Comparison of ENCODE assay signal across 8 mouse cellular contexts in genomic region chr9:110709640-110710258, GRCm38 (mm10). TPM values are rescaled to one million over a fixed set of nuclear protein-coding genes. Genes with fewer than 3 reads are reported as not detected.
DNase-seq lines count a peak whose midpoint lies in the region; ATAC-seq and TF ChIP-seq lines count a peak whose summit lies in the region.

No protein-coding gene starts in this region.

- H3K9ac ChIP-seq in embryonic facial prominence, embryonic 14.5 days (ENCODE audit: low read depth, low read length), result peak overlapping the region; percentile 46; the same call in 1 of the 2 replicates
- 0 out of 2 replicates have a peak overlapping the region, but pooled peaks have one; percentile 10 for H3K9ac ChIP-seq in limb, embryonic 15.5 days
- H3K9ac ChIP-seq in midbrain, postnatal 0 days (replicated peaks; ENCODE audit: low read length, poor library complexity, severe bottlenecking), result no peak overlapping the region

- no peaks in the 10 kb centered on the region for H3K4me1 ChIP-seq in embryonic facial prominence, embryonic 14.5 days (ENCODE audit: control insufficient read depth, insufficient read depth, low read length)
- peaks cover 13% of the 10 kb centered on the region for H3K4me1 ChIP-seq in limb, embryonic 15.5 days
- H3K4me1 ChIP-seq in midbrain, postnatal 0 days (ENCODE audit: insufficient read depth, low read length), result no peaks in the 10 kb centered on the region

- peaks cover 20% of the 10 kb centered on the region for H3K36me3 ChIP-seq in embryonic facial prominence, embryonic 14.5 days (ENCODE audit: control insufficient read depth, insufficient read depth, low read length)
- peaks cover 22% of the 10 kb centered on the region; the same call in 1 of the 2 replicates for H3K36me3 ChIP-seq in limb, embryonic 15.5 days
- peaks cover 10% of the 10 kb centered on the region; the same call in 1 of the 2 replicates for H3K36me3 ChIP-seq in midbrain, postnatal 0 days (ENCODE audit: insufficient read depth, low read length)

- H3K9me3 ChIP-seq in embryonic facial prominence, embryonic 14.5 days (ENCODE audit: control insufficient read depth, low read length), result no peaks in the 10 kb centered on the region
- H3K9me3 ChIP-seq in limb, embryonic 15.5 days, result no peaks in the 10 kb centered on the region
- no peaks in the 10 kb centered on the region for H3K9me3 ChIP-seq in midbrain, postnatal 0 days (ENCODE audit: low read length)

- peak overlapping the region; percentile 40; the same call in 1 of the 2 replicates for H3K4me2 ChIP-seq in embryonic facial prominence, embryonic 14.5 days (ENCODE audit: low read depth, low read length)
- H3K4me2 ChIP-seq in limb, embryonic 15.5 days, result peak overlapping the region; percentile 24
- H3K4me2 ChIP-seq in midbrain, postnatal 0 days (ENCODE audit: low read depth, low read length, poor library complexity, severe bottlenecking), result no peak overlapping the region

- peak; percentile 83 for ATAC-seq in embryonic facial prominence, embryonic 14.5 days (ENCODE audit: low read depth)
- peak; percentile 52 for ATAC-seq in limb, embryonic 15.5 days (ENCODE audit: insufficient number of reproducible peaks, low FRiP score, low TSS enrichment, low read depth)
- peak; percentile 31; the same call in 1 of the 2 replicates for ATAC-seq in midbrain, postnatal 0 days (ENCODE audit: low FRiP score)

- TF ChIP-seq CTCF in midbrain, postnatal 0 days (IDR thresholded peaks at IDR 0.05), result peak; percentile 91

- no peak overlapping the region for H3K27ac ChIP-seq in embryonic facial prominence, embryonic 14.5 days (replicated peaks; ENCODE audit: low read depth, low read length)
- H3K27ac ChIP-seq in limb, embryonic 15.5 days, result peak overlapping the region; percentile 22; the same call in 1 of the 2 replicates
- H3K27ac ChIP-seq in midbrain, postnatal 0 days (ENCODE audit: low read depth, low read length), result no peak overlapping the region

- 35% methylated on average over 5 of the region's 5 CpGs for WGBS in embryonic facial prominence, embryonic 14.5 days
- WGBS in limb, embryonic 15.5 days, result 32% methylated on average over 5 of the region's 5 CpGs
- WGBS in midbrain, postnatal 0 days, result 52% methylated on average over 5 of the region's 5 CpGs

- peak; percentile 87 for DNase-seq in 3T3-L1 (ENCODE audit: low read depth, low spot score)
- peak; percentile 23 to 56 for DNase-seq in adrenal gland, postnatal 4 days (ENCODE audit: low spot score in 2 of 2)
- DNase-seq in embryonic facial prominence, embryonic 14.5 days (ENCODE audit: low spot score), result peak; percentile 87
- DNase-seq in heart, adult 8-10 months (ENCODE audit: low spot score), result peak; percentile 90
- DNase-seq in kidney, adult 9 months, result peak; percentile 92
- DNase-seq in midbrain, postnatal 0 days (ENCODE audit: low spot score), result peak; percentile 79
- peak; percentile 59 to 81 for DNase-seq in spleen, postnatal 10 days (ENCODE audit: low spot score in 2 of 2)

- peak overlapping the region; percentile 15 for H3K4me3 ChIP-seq in embryonic facial prominence, embryonic 14.5 days (ENCODE audit: low read depth, low read length)
- peak overlapping the region; percentile 20 for H3K4me3 ChIP-seq in limb, embryonic 15.5 days
- H3K4me3 ChIP-seq in midbrain, postnatal 0 days (ENCODE audit: low read depth, low read length), result no peak overlapping the region

- no peaks in the 10 kb centered on the region for H3K27me3 ChIP-seq in embryonic facial prominence, embryonic 14.5 days (replicated peaks; ENCODE audit: control insufficient read depth, insufficient read depth, low read length)
- no peaks in the 10 kb centered on the region for H3K27me3 ChIP-seq in limb, embryonic 15.5 days
- no peaks in the 10 kb centered on the region for H3K27me3 ChIP-seq in midbrain, postnatal 0 days (ENCODE audit: insufficient read depth, low read length)

RNA-seq across cellular contexts. Expression of gene Myl3, which starts 31.9 kb away (rescaled TPM):
- total RNA-seq in adrenal gland, postnatal 4 days (2021), result 1 to 10 TPM; 2.9 to 9.8 TPM
- polyA plus RNA-seq in embryonic facial prominence, embryonic 14.5 days (2014; fragmentation: Nextera tagmentation; extraction: Ambion mirVana), result 39.1 and 53.6 TPM in 2 replicates
- over 10,000 TPM; 10,766 to 11,632 (median 11,251) TPM for total RNA-seq in heart, adult 8-10 months (2022)
- polyA plus RNA-seq in limb, embryonic 15.5 days (2015; fragmentation: Nextera tagmentation; extraction: Ambion mirVana), result 16.3 and 125 TPM in 2 replicates
- total RNA-seq in midbrain, postnatal 0 days (2014; rRNA removed), result 0.66 TPM in 1 of 2 replicates, not detected in the other
- polyA plus RNA-seq in midbrain, postnatal 0 days (2015; fragmentation: Nextera tagmentation; extraction: Ambion mirVana), result 0.29 TPM in 1 of 2 replicates, not detected in the other

RNA-seq across cellular contexts. Expression of gene Pth1r, which starts 37.2 kb away (rescaled TPM):
- 10 to 100 TPM; 18.0 to 37.9 TPM for total RNA-seq in adrenal gland, postnatal 4 days (2021)
- polyA plus RNA-seq in embryonic facial prominence, embryonic 14.5 days (2014; fragmentation: Nextera tagmentation; extraction: Ambion mirVana), result 97.5 and 98.0 TPM in 2 replicates
- 1 to 10 TPM; 4.4 to 7.0 (median 5.1) TPM for total RNA-seq in heart, adult 8-10 months (2022)
- polyA plus RNA-seq in limb, embryonic 15.5 days (2015; fragmentation: Nextera tagmentation; extraction: Ambion mirVana), result 82.6 and 110 TPM in 2 replicates
- 14.6 and 20.8 TPM in 2 replicates for total RNA-seq in midbrain, postnatal 0 days (2014; rRNA removed)
- polyA plus RNA-seq in midbrain, postnatal 0 days (2015; fragmentation: Nextera tagmentation; extraction: Ambion mirVana), result 7.9 and 8.3 TPM in 2 replicates

RNA-seq across cellular contexts. Expression of gene Ccdc12, which starts 53.4 kb away (rescaled TPM):
- total RNA-seq in adrenal gland, postnatal 4 days (2021), result 10 to 100 TPM; 65.9 to 74.9 TPM
- 104 and 107 TPM in 2 replicates for polyA plus RNA-seq in embryonic facial prominence, embryonic 14.5 days (2014; fragmentation: Nextera tagmentation; extraction: Ambion mirVana)
- 10 to 100 TPM; 56.2 to 69.2 (median 65.3) TPM for total RNA-seq in heart, adult 8-10 months (2022)
- 116 and 126 TPM in 2 replicates for polyA plus RNA-seq in limb, embryonic 15.5 days (2015; fragmentation: Nextera tagmentation; extraction: Ambion mirVana)
- 25.0 and 51.6 TPM in 2 replicates for total RNA-seq in midbrain, postnatal 0 days (2014; rRNA removed)
- 102 and 106 TPM in 2 replicates for polyA plus RNA-seq in midbrain, postnatal 0 days (2015; fragmentation: Nextera tagmentation; extraction: Ambion mirVana)

RNA-seq across cellular contexts. Expression of gene Nbeal2, which starts 55.8 kb away (rescaled TPM):
- total RNA-seq in adrenal gland, postnatal 4 days (2021), result 10 to 100 TPM in 1 of 2 experiments, 1 to 10 TPM in 1; 8.9 to 11.8 TPM
- polyA plus RNA-seq in embryonic facial prominence, embryonic 14.5 days (2014; fragmentation: Nextera tagmentation; extraction: Ambion mirVana), result 2.0 and 3.6 TPM in 2 replicates
- total RNA-seq in heart, adult 8-10 months (2022), result 10 to 100 TPM in 1 of 4 experiments, 1 to 10 TPM in 3; 5.8 to 10.8 (median 8.5) TPM
- 5.7 and 5.8 TPM in 2 replicates for polyA plus RNA-seq in limb, embryonic 15.5 days (2015; fragmentation: Nextera tagmentation; extraction: Ambion mirVana)
- 9.3 and 11.5 TPM in 2 replicates for total RNA-seq in midbrain, postnatal 0 days (2014; rRNA removed)
- 3.9 and 4.0 TPM in 2 replicates for polyA plus RNA-seq in midbrain, postnatal 0 days (2015; fragmentation: Nextera tagmentation; extraction: Ambion mirVana)

Comparison
In these comparisons a context has a peak if more than half of its experiments do, and no peak if none do; other contexts are left out.
1. DNase-seq: peak in every context shown above with its lines; median percentile 92 in kidney, adult 9 months; 90 in heart, adult 8-10 months; 87 in 3T3-L1; 87 in embryonic facial prominence, embryonic 14.5 days; 79 in midbrain, postnatal 0 days; 70 in spleen, postnatal 10 days; 40 in adrenal gland, postnatal 4 days.
2. ATAC-seq: peak in every context shown above with its lines; median percentile 83 in embryonic facial prominence, embryonic 14.5 days; 52 in limb, embryonic 15.5 days; 31 in midbrain, postnatal 0 days.
3. RNA of gene Myl3, which starts 31.9 kb away (total RNA-seq): 10,766 to 11,632 TPM in heart, adult 8-10 months; 2.9 to 9.8 TPM in adrenal gland, postnatal 4 days and 0.66 TPM in midbrain, postnatal 0 days; every median in the first group is over 1,000 times any median in the second.